8 mouse cellular contexts compared by ENCODE assay signal in genomic region chr19:6453349-6453748, GRCm38 (mm10). TPM values are rescaled to one million over a fixed set of nuclear protein-coding genes. Genes with fewer than 3 reads are reported as not detected.
DNase-seq lines count a peak whose midpoint lies in the region; ATAC-seq lines count a peak whose summit lies in the region.

No protein-coding gene starts in this region.

- H3K27ac ChIP-seq in forebrain, embryonic 10.5 days: 0 out of 2 replicates have a peak overlapping the region, but pooled peaks have one; percentile 51
- no peak overlapping the region for H3K27ac ChIP-seq in forebrain, embryonic 11.5 days (ENCODE audit: low read depth, low read length)
- no peak overlapping the region for H3K27ac ChIP-seq in kidney, embryonic 16.5 days (ENCODE audit: low read length)

- no peak for DNase-seq in forebrain, embryonic 10.5 days (ENCODE audit: extremely low spot score, low spot score)
- DNase-seq in forebrain, embryonic 11.5 days (ENCODE audit: low spot score): no peak
- peak; percentile 52 for DNase-seq in gastrocnemius, adult 18-20 months (ENCODE audit: low spot score)
- DNase-seq in layer of hippocampus, postnatal 36 days: peak; percentile 81 to 84
- DNase-seq in right cerebral cortex, postnatal 10 days (ENCODE audit: low spot score in 2 of 2): peak; percentile 91
- DNase-seq in lung, adult 18-20 months: no peak

- peaks cover 47% of the 10 kb centered on the region for H3K27me3 ChIP-seq in forebrain, embryonic 10.5 days (ENCODE audit: poor library complexity, severe bottlenecking)
- no peaks in the 10 kb centered on the region for H3K27me3 ChIP-seq in forebrain, embryonic 11.5 days (ENCODE audit: control insufficient read depth, insufficient read depth, low read length)
- H3K27me3 ChIP-seq in kidney, embryonic 16.5 days (ENCODE audit: insufficient read depth, low read length): no peaks in the 10 kb centered on the region

- H3K4me2 ChIP-seq in forebrain, embryonic 11.5 days (ENCODE audit: low read depth, low read length, severe bottlenecking): no peak overlapping the region
- H3K4me2 ChIP-seq in kidney, embryonic 16.5 days (replicated peaks; ENCODE audit: low read depth, low read length): no peak overlapping the region

- no peak for ATAC-seq in forebrain, embryonic 11.5 days (replicated peaks; ENCODE audit: low FRiP score)
- ATAC-seq in megakaryocyte progenitor cell, adult 5-6 weeks (replicated peaks; ENCODE audit: poor library complexity): no peak
- ATAC-seq in kidney, embryonic 16.5 days (ENCODE audit: low FRiP score, low TSS enrichment): no peak

- H3K36me3 ChIP-seq in forebrain, embryonic 10.5 days (replicated peaks): no peaks in the 10 kb centered on the region
- H3K36me3 ChIP-seq in forebrain, embryonic 11.5 days (ENCODE audit: control insufficient read depth, insufficient read depth, low read length): no peaks in the 10 kb centered on the region
- no peaks in the 10 kb centered on the region for H3K36me3 ChIP-seq in kidney, embryonic 16.5 days (ENCODE audit: insufficient read depth, low read length)

- no peak overlapping the region for H3K4me3 ChIP-seq in forebrain, embryonic 10.5 days
- H3K4me3 ChIP-seq in forebrain, embryonic 11.5 days (ENCODE audit: low read depth, low read length): no peak overlapping the region
- H3K4me3 ChIP-seq in kidney, embryonic 16.5 days (ENCODE audit: low read length): no peak overlapping the region

- H3K9me3 ChIP-seq in forebrain, embryonic 10.5 days: no peaks in the 10 kb centered on the region
- no peaks in the 10 kb centered on the region for H3K9me3 ChIP-seq in forebrain, embryonic 11.5 days (ENCODE audit: control insufficient read depth, low read length)
- H3K9me3 ChIP-seq in kidney, embryonic 16.5 days (ENCODE audit: low read length): no peaks in the 10 kb centered on the region

- 83% methylated on average over 8 of the region's 8 CpGs for WGBS in forebrain, embryonic 10.5 days
- WGBS in forebrain, embryonic 11.5 days: 88% methylated on average over 8 of the region's 8 CpGs
- WGBS in kidney, embryonic 16.5 days: 85% methylated on average over 8 of the region's 8 CpGs

- H3K9ac ChIP-seq in forebrain, embryonic 11.5 days (ENCODE audit: low read length): no peak overlapping the region
- H3K9ac ChIP-seq in kidney, embryonic 16.5 days (replicated peaks; ENCODE audit: low read length): no peak overlapping the region

- H3K4me1 ChIP-seq in forebrain, embryonic 10.5 days: peaks cover 39% of the 10 kb centered on the region
- peaks cover 13% of the 10 kb centered on the region for H3K4me1 ChIP-seq in forebrain, embryonic 11.5 days (replicated peaks; ENCODE audit: control insufficient read depth, insufficient read depth, low read length)
- H3K4me1 ChIP-seq in kidney, embryonic 16.5 days (ENCODE audit: insufficient read depth, low read length): peaks cover 12% of the 10 kb centered on the region

RNA-seq across cellular contexts. Expression of gene Nrxn2, which starts 34.8 kb away (rescaled TPM):
- polyA plus RNA-seq in forebrain, embryonic 10.5 days (2016; fragmentation: Nextera tagmentation; extraction: Ambion mirVana): 2.8 and 3.1 TPM in 2 replicates
- 8.1 and 10.4 TPM in 2 replicates for polyA plus RNA-seq in forebrain, embryonic 11.5 days (2014; fragmentation: Nextera tagmentation; extraction: Ambion mirVana)
- 1 to 10 TPM; 1.1 to 1.3 TPM for total RNA-seq in gastrocnemius, adult 18-20 months (2021)
- 100 to 1,000 TPM; 399 to 414 TPM for total RNA-seq in layer of hippocampus, postnatal 36 days (2021)
- total RNA-seq in megakaryocyte progenitor cell, adult 5-6 weeks (2015): not detected in 2 replicates
- total RNA-seq in megakaryocyte progenitor cell, adult 5-6 weeks (2017): not detected in 2 replicates
- 6.0 and 6.2 TPM in 2 replicates for polyA plus RNA-seq in kidney, embryonic 16.5 days (2015; fragmentation: Nextera tagmentation; extraction: Ambion mirVana)

RNA-seq across cellular contexts. Expression of gene Rasgrp2, which starts 54.2 kb away (rescaled TPM):
- polyA plus RNA-seq in forebrain, embryonic 10.5 days (2016; fragmentation: Nextera tagmentation; extraction: Ambion mirVana): 15.6 and 17.0 TPM in 2 replicates
- 9.5 and 12.9 TPM in 2 replicates for polyA plus RNA-seq in forebrain, embryonic 11.5 days (2014; fragmentation: Nextera tagmentation; extraction: Ambion mirVana)
- total RNA-seq in gastrocnemius, adult 18-20 months (2021): 10 to 100 TPM in 1 of 2 experiments, 1 to 10 TPM in 1; 8.3 to 18.2 TPM
- total RNA-seq in layer of hippocampus, postnatal 36 days (2021): 10 to 100 TPM; 23.8 to 34.5 TPM
- total RNA-seq in megakaryocyte progenitor cell, adult 5-6 weeks (2015): 223 and 244 TPM in 2 replicates
- total RNA-seq in megakaryocyte progenitor cell, adult 5-6 weeks (2017): 283 and 290 TPM in 2 replicates
- 105 and 121 TPM in 2 replicates for polyA plus RNA-seq in kidney, embryonic 16.5 days (2015; fragmentation: Nextera tagmentation; extraction: Ambion mirVana)

Comparison
In these comparisons a context has a peak if more than half of its experiments do, and no peak if none do; other contexts are left out.
1. DNase-seq: peak in gastrocnemius, adult 18-20 months (single experiment), layer of hippocampus, postnatal 36 days (2 of 2) and right cerebral cortex, postnatal 10 days (2 of 2); none in forebrain, embryonic 10.5 days (single experiment), forebrain, embryonic 11.5 days (single experiment) and lung, adult 18-20 months (0 of 2).
2. RNA of gene Nrxn2, which starts 34.8 kb away (total RNA-seq): 399 to 414 TPM in layer of hippocampus, postnatal 36 days; 1.1 to 1.3 TPM in gastrocnemius, adult 18-20 months and not detected in megakaryocyte progenitor cell, adult 5-6 weeks; every median in the first group is over 100 times any median in the second.
3. RNA of gene Rasgrp2, which starts 54.2 kb away (total RNA-seq): 223 to 290 TPM in megakaryocyte progenitor cell, adult 5-6 weeks; 23.8 to 34.5 TPM in layer of hippocampus, postnatal 36 days and 8.3 to 18.2 TPM in gastrocnemius, adult 18-20 months; every median in the first group is over 4 times any median in the second.